ENCODE assay signal across 7 mouse cellular contexts in genomic region chr1:75140601-75141190, GRCm38 (mm10). TPM values are rescaled to one million over a fixed set of nuclear protein-coding genes. Genes with fewer than 3 reads are reported as not detected.
DNase-seq lines count a peak whose midpoint lies in the region; ATAC-seq and TF ChIP-seq lines count a peak whose summit lies in the region.

No protein-coding gene starts in this region.

- H3K27me3 ChIP-seq in forebrain, embryonic 15.5 days, result no peaks in the 10 kb centered on the region
- H3K27me3 ChIP-seq in myocyte (ENCODE audit: control insufficient read depth, insufficient read depth, insufficient read length), result no peaks in the 10 kb centered on the region

- H3K27ac ChIP-seq in forebrain, embryonic 15.5 days (replicated peaks), result no peak overlapping the region

- peak; percentile 13 for DNase-seq in thymus, postnatal 25 days
- no peak for DNase-seq in thymus, postnatal 4 days
- peak; percentile 56 to 63 for DNase-seq in kidney, postnatal 36 days
- DNase-seq in frontal cortex, adult 2 months (ENCODE audit: extremely low spot score in 1 of 2, low spot score in 1 of 2), result no peak
- no peak for DNase-seq in gastrocnemius, adult 18-20 months (ENCODE audit: low spot score)

- H3K4me1 ChIP-seq in forebrain, embryonic 15.5 days, result peaks cover 32% of the 10 kb centered on the region

- H3K36me3 ChIP-seq in forebrain, embryonic 15.5 days, result peaks cover 42% of the 10 kb centered on the region
- H3K36me3 ChIP-seq in myocyte (ENCODE audit: control insufficient read depth, insufficient read depth), result peaks cover 22% of the 10 kb centered on the region

- peak overlapping the region; percentile 68 for H3ac ChIP-seq in myocyte (ENCODE audit: control insufficient read depth, insufficient read length)

- peak overlapping the region; percentile 89 for H3K4me2 ChIP-seq in forebrain, embryonic 15.5 days (replicated peaks)
- peak overlapping the region; percentile 88 for H3K4me2 ChIP-seq in myocyte (ENCODE audit: low read depth)

- peak; percentile 23 for TF ChIP-seq POLR2A in myocyte (IDR thresholded peaks at IDR 0.05; ENCODE audit: insufficient read length, low read depth)

- ATAC-seq in forebrain, embryonic 15.5 days (replicated peaks), result no peak

- 68% methylated on average over 4 of the region's 4 CpGs for WGBS in forebrain, embryonic 15.5 days

- peaks cover 5% of the 10 kb centered on the region for H3K79me2 ChIP-seq in myocyte (ENCODE audit: control insufficient read depth, insufficient read depth)

- H3K9ac ChIP-seq in forebrain, embryonic 15.5 days (replicated peaks), result peak overlapping the region; percentile 96

- H3K4me3 ChIP-seq in forebrain, embryonic 15.5 days, result peak overlapping the region; percentile 90
- H3K4me3 ChIP-seq in myocyte, result peak overlapping the region; percentile 75

- no peaks in the 10 kb centered on the region for H3K9me3 ChIP-seq in forebrain, embryonic 15.5 days

TF ChIP-seq in myocyte, 11 proteins besides CTCF, POLR2A, EP300 and RAD21:
- TF ChIP-seq SRF (IDR thresholded peaks at IDR 0.05; ENCODE audit: control insufficient read depth, insufficient read length, low read depth) (no peak), MYOG (IDR thresholded peaks at IDR 0.05; ENCODE audit: control insufficient read depth in 1 of 3, insufficient read depth in 1 of 3, insufficient read length in 2 of 3, low read depth in 2 of 3) (no peak), E2F4 (IDR thresholded peaks at IDR 0.05; ENCODE audit: insufficient read depth) (no peak), CEBPB (IDR thresholded peaks at IDR 0.05; ENCODE audit: insufficient read depth, poor library complexity, severe bottlenecking) (no peak), POLR2AphosphoS2 (IDR thresholded peaks at IDR 0.05; ENCODE audit: insufficient read length, low read depth) (no peak), MYOD1 (IDR thresholded peaks at IDR 0.05; ENCODE audit: control insufficient read depth in 1 of 3, insufficient read length in 2 of 3, low read depth in 2 of 3) (no peak), USF1 (IDR thresholded peaks at IDR 0.05; ENCODE audit: low read depth) (no peak), MAX (IDR thresholded peaks at IDR 0.05; ENCODE audit: low read depth) (no peak), REST (IDR thresholded peaks at IDR 0.05; ENCODE audit: insufficient read depth, insufficient read length) (no peak), TCF12 (IDR thresholded peaks at IDR 0.05; ENCODE audit: insufficient read depth, poor library complexity, severe bottlenecking) (no peak), TCF3 (IDR thresholded peaks at IDR 0.05; ENCODE audit: insufficient read length, low read depth) (no peak)
TF ChIP-seq in myocyte: peak in this region for 0.

RNA-seq across cellular contexts. Expression of gene Cnppd1, which starts 1.8 kb away (rescaled TPM):
- 55.5 and 57.9 TPM in 2 replicates for polyA plus RNA-seq in forebrain, embryonic 15.5 days (2015; fragmentation: Nextera tagmentation; extraction: Ambion mirVana)
- polyA plus RNA-seq in myocyte (2012; fragmentation: generic; extraction: Trizol), result 53.7 TPM
- polyA plus RNA-seq in frontal cortex, adult 2 months (2012; rRNA removed), result 31.9 and 35.3 TPM in 2 replicates
- 10 to 100 TPM; 15.7 to 16.4 TPM for total RNA-seq in gastrocnemius, adult 18-20 months (2021)

RNA-seq across cellular contexts. Expression of gene Retreg2, which starts 1.9 kb away (rescaled TPM):
- 91.2 and 103 TPM in 2 replicates for polyA plus RNA-seq in forebrain, embryonic 15.5 days (2015; fragmentation: Nextera tagmentation; extraction: Ambion mirVana)
- 33.9 TPM for polyA plus RNA-seq in myocyte (2012; fragmentation: generic; extraction: Trizol)
- 189 and 211 TPM in 2 replicates for polyA plus RNA-seq in frontal cortex, adult 2 months (2012; rRNA removed)
- total RNA-seq in gastrocnemius, adult 18-20 months (2021), result 10 to 100 TPM in 1 of 2 experiments, 1 to 10 TPM in 1; 8.8 to 10.0 TPM

RNA-seq across cellular contexts. Expression of gene Slc23a3, which starts 7.0 kb away (rescaled TPM):
- polyA plus RNA-seq in forebrain, embryonic 15.5 days (2015; fragmentation: Nextera tagmentation; extraction: Ambion mirVana), result not detected in 2 replicates
- polyA plus RNA-seq in myocyte (2012; fragmentation: generic; extraction: Trizol), result 0.08 TPM
- polyA plus RNA-seq in frontal cortex, adult 2 months (2012; rRNA removed), result 0.12 and 0.23 TPM in 2 replicates
- under 1 TPM; 0.14 TPM for total RNA-seq in gastrocnemius, adult 18-20 months (2021)

RNA-seq across cellular contexts. Expression of gene Nhej1, which starts 15.7 kb away (rescaled TPM):
- 7.0 and 7.7 TPM in 2 replicates for polyA plus RNA-seq in forebrain, embryonic 15.5 days (2015; fragmentation: Nextera tagmentation; extraction: Ambion mirVana)
- 4.5 TPM for polyA plus RNA-seq in myocyte (2012; fragmentation: generic; extraction: Trizol)
- 1.8 and 2.4 TPM in 2 replicates for polyA plus RNA-seq in frontal cortex, adult 2 months (2012; rRNA removed)
- 1 to 10 TPM; 4.9 to 5.3 TPM for total RNA-seq in gastrocnemius, adult 18-20 months (2021)

RNA-seq across cellular contexts. Expression of gene Zfand2b, which starts 27.8 kb away (rescaled TPM):
- 40.4 and 42.9 TPM in 2 replicates for polyA plus RNA-seq in forebrain, embryonic 15.5 days (2015; fragmentation: Nextera tagmentation; extraction: Ambion mirVana)
- polyA plus RNA-seq in myocyte (2012; fragmentation: generic; extraction: Trizol), result 43.4 TPM
- polyA plus RNA-seq in frontal cortex, adult 2 months (2012; rRNA removed), result 55.1 and 56.5 TPM in 2 replicates
- 10 to 100 TPM; 13.7 to 16.2 TPM for total RNA-seq in gastrocnemius, adult 18-20 months (2021)

Comparison
In these comparisons a context has a peak if more than half of its experiments do, and no peak if none do; other contexts are left out.
1. DNase-seq: peak in thymus, postnatal 25 days (single experiment) and kidney, postnatal 36 days (2 of 2); none in thymus, postnatal 4 days (single experiment), frontal cortex, adult 2 months (0 of 2) and gastrocnemius, adult 18-20 months (single experiment).